Mouse (Mus musculus) kidney, postnatal 0 days (tissue): ENCODE measurements at regions not wholly inside any gene's neighbourhood (a gene's known extent, or its start where the extent isn't known, plus 50 kb on each side); places are given as distances from the start of the nearest gene placed in this dataset.
"Not testable (repeated sequence)": the region's sequence is repeated elsewhere in the genome, so short reads cannot be mapped to it uniquely, and the experiment has no call there.

Experiments
- ATAC-seq: fragments of 200-750 bp; cut with Nextera tagmentation; replicated peaks from 2 replicates; pipeline ENCODE4 v1.8.0; 2017; ENCODE audit warnings: low read depth, moderate number of reproducible peaks, moderate TSS enrichment, moderate library complexity; ENCODE audit not compliant: low FRiP score
- DNase-seq: peaks from one replicate; pipeline ENCODE4 v3.0.0-alpha.2; 2016; ENCODE audit warnings: low spot score
- H3K27ac ChIP-seq: fragments of 300-500 bp; sonication (generic); 2 replicates; pipeline ENCODE4 v1.5.1; 2014; ENCODE audit warnings: mild to moderate bottlenecking
- H3K27me3 ChIP-seq: fragments of 300-500 bp; sonication (generic); 2 replicates; pipeline ENCODE4 v1.6.1; 2014; ENCODE audit warnings: low read length, mixed read lengths; ENCODE audit not compliant: insufficient read depth
- H3K36me3 ChIP-seq: fragments of 300-500 bp; sonication (generic); 2 replicates; pipeline ENCODE4 v1.6.1; 2014; ENCODE audit warnings: low read length, mixed read lengths; ENCODE audit not compliant: insufficient read depth
- H3K4me1 ChIP-seq: fragments of 300-500 bp; sonication (generic); replicated peaks from 2 replicates; pipeline ENCODE4 v1.6.1; 2014; ENCODE audit warnings: antibody characterized with exemption, low read length, mixed read lengths; ENCODE audit not compliant: insufficient read depth
- H3K4me2 ChIP-seq: fragments of 300-500 bp; sonication (generic); 2 replicates; pipeline ENCODE4 v1.6.1; 2014; ENCODE audit warnings: mild to moderate bottlenecking, low read length, moderate library complexity, mixed read lengths
- H3K4me3 ChIP-seq: fragments of 300-500 bp; sonication (generic); replicated peaks from 2 replicates; pipeline ENCODE4 v1.5.1; 2014; ENCODE audit warnings: low read depth, low read length
- H3K9ac ChIP-seq: fragments of 300-500 bp; sonication (generic); 2 replicates; pipeline ENCODE4 v1.6.1; 2014; ENCODE audit warnings: low read depth, low read length
- H3K9me3 ChIP-seq: fragments of 300-500 bp; sonication (generic); replicated peaks from 2 replicates; pipeline ENCODE4 v1.6.1; 2016; ENCODE audit warnings: low read length, inconsistent platforms, mixed read lengths
- CTCF ChIP-seq: IDR thresholded peaks from 2 replicates; pipeline ENCODE4 v1.5.1; 2016; ENCODE audit warnings: antibody characterized with exemption, low read depth, mild to moderate bottlenecking, moderate library complexity
- WGBS: fragments of 180-500 bp; shearing (Covaris S2); extraction: QIAGEN DNeasy Blood & Tissue Kit; methylation state at CpG from one replicate; pipeline ENCODE4 v1.1.7; 2014; 5-methylcytosine and 5-hydroxymethylcytosine counted together

GRCm38 (mm10) chr13:111904616-111905212, 95.9 kb upstream of the Map3k1 start:
- WGBS, result 38% methylated on average over 15 of the region's 17 CpGs
- H3K4me2 ChIP-seq, result peak overlapping the region; percentile 17; the same call in 1 of the 2 replicates
- H3K36me3 ChIP-seq, result no peaks in the 10 kb centered on the region
- no peak for ATAC-seq
- no peaks in the 10 kb centered on the region for H3K9me3 ChIP-seq
- H3K27me3 ChIP-seq, result no peaks in the 10 kb centered on the region
- no peak overlapping the region for H3K4me3 ChIP-seq
- peak; percentile 33 for DNase-seq
- TF ChIP-seq CTCF, result no peak
- 0 out of 2 replicates have a peak, but pooled peaks cover under 1% of the 10 kb centered on the region for H3K4me1 ChIP-seq
- peak overlapping the region; percentile 75 for H3K27ac ChIP-seq
- peak overlapping the region; percentile 45; the same call in 1 of the 2 replicates for H3K9ac ChIP-seq

- TF ChIP-seq CTCF, result no peak
- Histone ChIP-seq H3K4me1 (0 out of 2 replicates have a peak, but pooled peaks cover 6% of the 10 kb centered on the region), H3K27me3 (no peaks in the 10 kb centered on the region), H3K4me3 (no peak overlapping the region), H3K27ac (peak overlapping the region; percentile 75), H3K36me3 (no peaks in the 10 kb centered on the region), H3K9me3 (no peaks in the 10 kb centered on the region), H3K9ac (peak overlapping the region; percentile 45; the same call in 1 of the 2 replicates), H3K4me2 (peak overlapping the region; percentile 17; the same call in 1 of the 2 replicates)
- 29% methylated on average over 10 of the region's 10 CpGs for WGBS
- DNase-seq, result peak; percentile 24
- no peak for ATAC-seq
Measured at GRCm38 (mm10) chr13:111905213-111905701, 96.5 kb upstream of the Map3k1 start.

GRCm38 (mm10) chr13:111911071-111911470, 102.3 kb upstream of the Map3k1 start:
- TF ChIP-seq CTCF, result no peak
- Histone ChIP-seq H3K27ac (no peak overlapping the region), H3K4me1 (0 out of 2 replicates have a peak, but pooled peaks cover 7% of the 10 kb centered on the region), H3K9ac (no peak overlapping the region), H3K36me3 (no peaks in the 10 kb centered on the region), H3K4me3 (no peak overlapping the region), H3K4me2 (no peak overlapping the region), H3K27me3 (no peaks in the 10 kb centered on the region), H3K9me3 (no peaks in the 10 kb centered on the region)
- WGBS, result 72% methylated on average over 5 of the region's 5 CpGs
- ATAC-seq (no peak), DNase-seq (no peak)

- Histone ChIP-seq H3K4me3 (no peak overlapping the region), H3K9ac (no peak overlapping the region), H3K4me2 (no peak overlapping the region), H3K4me1 (0 out of 2 replicates have a peak, but pooled peaks cover 7% of the 10 kb centered on the region), H3K36me3 (no peaks in the 10 kb centered on the region), H3K9me3 (no peaks in the 10 kb centered on the region), H3K27me3 (no peaks in the 10 kb centered on the region), H3K27ac (no peak overlapping the region)
- WGBS, result 79% methylated on average over 11 of the region's 11 CpGs
- no peak for ATAC-seq
- DNase-seq, result no peak
- no peak for TF ChIP-seq CTCF
Measured at GRCm38 (mm10) chr13:111911661-111912312, 103.0 kb upstream of the Map3k1 start.

GRCm38 (mm10) chr13:111914348-111914913, 105.6 kb upstream of the Map3k1 start:
- ATAC-seq, result no peak
- Histone ChIP-seq H3K4me2 (no peak overlapping the region), H3K4me3 (no peak overlapping the region), H3K4me1 (0 out of 2 replicates have a peak, but pooled peaks cover 7% of the 10 kb centered on the region), H3K36me3 (no peaks in the 10 kb centered on the region), H3K9me3 (no peaks in the 10 kb centered on the region), H3K27ac (no peak overlapping the region), H3K9ac (no peak overlapping the region), H3K27me3 (no peaks in the 10 kb centered on the region)
- WGBS, result 61% methylated on average over 5 of the region's 5 CpGs
- DNase-seq, result no peak
- TF ChIP-seq CTCF, result no peak

- not testable (repeated sequence) for H3K36me3 ChIP-seq, H3K4me3 ChIP-seq, H3K9me3 ChIP-seq, ATAC-seq, H3K4me1 ChIP-seq, H3K4me2 ChIP-seq, DNase-seq, H3K27ac ChIP-seq, H3K9ac ChIP-seq, H3K27me3 ChIP-seq
- WGBS, result 82% methylated on average over 11 of the region's 11 CpGs
Measured at GRCm38 (mm10) chr13:111919417-111919816, 110.6 kb upstream of the Map3k1 start.
